Mouse (Mus musculus) heart, adult 2 months (tissue): ENCODE results near the gene Arl5c. TPM values are rescaled to one million over a fixed set of nuclear protein-coding genes. Genes with fewer than 3 reads are reported as not detected.

Experiments
- DNase-seq, 2 experiments: peaks; one replicate each; pipeline ENCODE4 v3.0.0; 2021
- H3K27ac ChIP-seq: fragments of 200-600 bp; 2 replicates; pipeline ENCODE4 v1.8.1; 2022
- H3K27me3 ChIP-seq: fragments of 200-500 bp; 2 replicates; pipeline ENCODE4 v1.6.1; 2012; ENCODE audit warnings: mild to moderate bottlenecking, low read length, inconsistent platforms, mixed read lengths; ENCODE audit not compliant: control insufficient read depth, insufficient read depth
- H3K36me3 ChIP-seq: fragments of 200-500 bp; 2 replicates; pipeline ENCODE4 v1.6.1; 2012; ENCODE audit warnings: low read length, inconsistent platforms; ENCODE audit not compliant: control insufficient read depth, insufficient read depth
- H3K4me1 ChIP-seq: fragments of 200-500 bp; 2 replicates; pipeline ENCODE4 v1.6.1; 2011; ENCODE audit warnings: low read length; ENCODE audit not compliant: control insufficient read depth, insufficient read depth
- H3K4me3 ChIP-seq: fragments of 200-600 bp; 2 replicates; pipeline ENCODE4 v1.8.1; 2022
- H3K79me2 ChIP-seq: fragments of 200-500 bp; replicated peaks from 2 replicates; pipeline ENCODE4 v1.6.1; 2012; ENCODE audit warnings: mild to moderate bottlenecking, inconsistent platforms, low read length, moderate library complexity, mixed read lengths; ENCODE audit not compliant: control insufficient read depth, insufficient read depth
- H3K9ac ChIP-seq: fragments of 200-500 bp; 2 replicates; pipeline ENCODE4 v1.6.1; 2012; ENCODE audit warnings: low read depth, mild to moderate bottlenecking, control low read depth, inconsistent platforms, low read length, mixed read lengths
- CTCF ChIP-seq: fragments of 200-600 bp; IDR thresholded peaks from 2 replicates; pipeline ENCODE4 v1.8.1; 2022; ENCODE audit warnings: antibody characterized with exemption, mild to moderate bottlenecking, moderate library complexity
- EP300 ChIP-seq: fragments of 200-500 bp; IDR thresholded peaks from 2 replicates; pipeline ENCODE4 v1.6.1; 2011; ENCODE audit warnings: low read depth, low read length, control low read depth; ENCODE audit not compliant: insufficient read depth
- POLR2A ChIP-seq: fragments of 200-500 bp; IDR thresholded peaks from 2 replicates; pipeline ENCODE4 v1.6.1; 2011; ENCODE audit warnings: mild to moderate bottlenecking, low read depth, low read length, control low read depth; ENCODE audit not compliant: insufficient read depth
- WGBS: fragments of 180-500 bp; shearing (Covaris S2); methylation state at CpG from one replicate; pipeline ENCODE4 v1.1.7; 2018; 5-methylcytosine and 5-hydroxymethylcytosine counted together
- intact Hi-C: fragments of 180-260 bp; cut with DNase I; formaldehyde crosslinking; loops from one replicate; pipeline ENCODE4 v1.15.1; 2025
- microRNA-seq, 2 experiments: library from miRNA; unstranded; fragments of <30 nt; microRNA quantifications; one replicate each; pipeline ENCODE4 v1.2.0; 2021
- polyA plus RNA-seq: library from polyadenylated mRNA; depleted of rRNA; stranded (reverse); fragments of >200 nt; gene quantifications from 2 replicates; pipeline ENCODE4 v1.2.3, GENCODE M21; 2012; rRNA removed
- total RNA-seq, 2 experiments: library from RNA; stranded (reverse); gene quantifications; 2 replicates each; pipeline ENCODE4 v1.2.3; 2021

The Arl5c gene
- total and polyA plus RNA-seq, 3 experiments, result 0.66 to 2.8 (median 0.70) TPM

- Histone ChIP-seq H3K36me3 (no peaks in the 10 kb centered on the region), H3K9ac (no peak overlapping the region), H3K27ac (no peak overlapping the region), H3K4me1 (no peaks in the 10 kb centered on the region; the same call in 1 of the 2 replicates), H3K79me2 (no peaks in the 10 kb centered on the region), H3K4me3 (no peak overlapping the region), H3K27me3 (no peaks in the 10 kb centered on the region)
- DNase-seq, result no peak
- intact Hi-C loops, result no loop called here
- TF ChIP-seq CTCF, result no peak
- no peak for TF ChIP-seq POLR2A
- 84% methylated on average over 10 of the region's 10 CpGs for WGBS
Measured at GRCm38 (mm10) chr11:97945031-97945430, 51.0 kb downstream of the Arl5c start.

- 74% methylated on average over 5 of the region's 5 CpGs for WGBS
- no peaks in the 10 kb centered on the region for H3K79me2 ChIP-seq
- H3K27ac ChIP-seq, result no peak overlapping the region
- no peak for DNase-seq
- no peaks in the 10 kb centered on the region; the same call in 1 of the 2 replicates for H3K4me1 ChIP-seq
- intact Hi-C loops, result no loop called here
- H3K9ac ChIP-seq, result no peak overlapping the region
- H3K4me3 ChIP-seq, result no peak overlapping the region
- TF ChIP-seq EP300, result no peak
- no peak for TF ChIP-seq CTCF
- TF ChIP-seq POLR2A, result no peak
- no peaks in the 10 kb centered on the region for H3K36me3 ChIP-seq
- no peaks in the 10 kb centered on the region for H3K27me3 ChIP-seq
Measured at GRCm38 (mm10) chr11:97943256-97943655, 52.7 kb downstream of the Arl5c start.

- H3K9ac ChIP-seq, result no peak overlapping the region
- no peak overlapping the region for H3K27ac ChIP-seq
- no peaks in the 10 kb centered on the region for H3K36me3 ChIP-seq
- no peaks in the 10 kb centered on the region for H3K79me2 ChIP-seq
- no peaks in the 10 kb centered on the region for H3K27me3 ChIP-seq
- TF ChIP-seq CTCF (no peak), EP300 (no peak), POLR2A (no peak)
- WGBS, result 58% methylated on average over 15 of the region's 15 CpGs
- no peak overlapping the region for H3K4me3 ChIP-seq
- no peaks in the 10 kb centered on the region; the same call in 1 of the 2 replicates for H3K4me1 ChIP-seq
- intact Hi-C loops, result no loop called here
- no peak for DNase-seq
Measured at GRCm38 (mm10) chr11:97942420-97943111, 53.4 kb downstream of the Arl5c start.

Small RNA genes lying within 50 kb of the gene (microRNA-seq; reads per million reads assigned to microRNA genes)
- gene Gm22461 (0 reads per million in 2 experiments), gene Gm27597 (0 reads per million in 2 experiments)

Other genes starting within 250 kb of the Arl5c start
- 1 to 10 TPM; 7.6 to 7.9 TPM for gene Cwc25, start 229.6 kb downstream of the Arl5c start, total RNA-seq
- 6.0 and 8.7 TPM in 2 replicates for gene Cwc25, start 229.6 kb downstream of the Arl5c start, polyA plus RNA-seq
- gene 1700001P01Rik, start 220.3 kb downstream of the Arl5c start, total RNA-seq, result not detected
- gene 1700001P01Rik, start 220.3 kb downstream of the Arl5c start, polyA plus RNA-seq, result 0.20 TPM in 1 of 2 replicates, not detected in the other
- 100 to 1,000 TPM; 509 to 574 TPM for gene Rpl23, start 213.7 kb downstream of the Arl5c start, total RNA-seq
- gene Rpl23, start 213.7 kb downstream of the Arl5c start, polyA plus RNA-seq, result 103 and 140 TPM in 2 replicates
- 10 to 100 TPM; 28.2 to 31.6 TPM for gene Lasp1, start 197.2 kb downstream of the Arl5c start, total RNA-seq
- 31.1 and 38.5 TPM in 2 replicates for gene Lasp1, start 197.2 kb downstream of the Arl5c start, polyA plus RNA-seq
- gene B230217C12Rik, start 155.4 kb downstream of the Arl5c start, total RNA-seq, result 1 to 10 TPM in 1 of 2 experiments, under 1 TPM in 1; 0.64 to 1.6 TPM
- 2.3 and 2.7 TPM in 2 replicates for gene B230217C12Rik, start 155.4 kb downstream of the Arl5c start, polyA plus RNA-seq
- under 1 TPM; 0.29 to 0.45 TPM for gene Fbxo47, start 112.0 kb downstream of the Arl5c start, total RNA-seq
- gene Fbxo47, start 112.0 kb downstream of the Arl5c start, polyA plus RNA-seq, result 0.29 and 0.43 TPM in 2 replicates
- gene Plxdc1, start 9.7 kb downstream of the Arl5c start, total RNA-seq, result 1 to 10 TPM; 4.5 to 5.5 TPM
- gene Plxdc1, start 9.7 kb downstream of the Arl5c start, polyA plus RNA-seq, result 6.6 and 8.5 TPM in 2 replicates
- 1 to 10 TPM; 5.9 to 6.1 TPM for gene Cacnb1, start 26.9 kb upstream of the Arl5c start, total RNA-seq
- gene Cacnb1, start 26.9 kb upstream of the Arl5c start, polyA plus RNA-seq, result 10.0 and 10.5 TPM in 2 replicates
- 100 to 1,000 TPM; 505 to 604 TPM for gene Rpl19, start 30.5 kb upstream of the Arl5c start, total RNA-seq
- 348 and 422 TPM in 2 replicates for gene Rpl19, start 30.5 kb upstream of the Arl5c start, polyA plus RNA-seq
- under 1 TPM; 0.10 to 0.20 TPM for gene Stac2, start 57.3 kb upstream of the Arl5c start, total RNA-seq
- 0.09 and 0.35 TPM in 2 replicates for gene Stac2, start 57.3 kb upstream of the Arl5c start, polyA plus RNA-seq
- gene Fbxl20, start 154.2 kb upstream of the Arl5c start, total RNA-seq, result 10 to 100 TPM; 14.3 to 14.4 TPM
- gene Fbxl20, start 154.2 kb upstream of the Arl5c start, polyA plus RNA-seq, result 10.7 and 16.0 TPM in 2 replicates
- 10 to 100 TPM; 38.6 to 43.5 TPM for gene Med1, start 197.1 kb upstream of the Arl5c start, total RNA-seq
- 14.0 and 26.0 TPM in 2 replicates for gene Med1, start 197.1 kb upstream of the Arl5c start, polyA plus RNA-seq
- gene Cdk12, start 206.9 kb upstream of the Arl5c start, total RNA-seq, result 10 to 100 TPM; 20.6 to 21.2 TPM
- 7.5 and 12.7 TPM in 2 replicates for gene Cdk12, start 206.9 kb upstream of the Arl5c start, polyA plus RNA-seq